Mouse (Mus musculus) erythroblast, embryonic 14.5 days (primary cell): Measurements from ENCODE around the gene Tenm2.

Source experiments
- GATA1 ChIP-seq: IDR thresholded peaks from 2 replicates; pipeline ENCODE4 v1.6.1; 2012; ENCODE audit warnings: low read length, inconsistent platforms, mixed read lengths
- TAL1 ChIP-seq: IDR thresholded peaks from 3 replicates; pipeline ENCODE4 v1.6.1; 2012; ENCODE audit warnings: low read length, inconsistent platforms, mixed read lengths

DNA sequence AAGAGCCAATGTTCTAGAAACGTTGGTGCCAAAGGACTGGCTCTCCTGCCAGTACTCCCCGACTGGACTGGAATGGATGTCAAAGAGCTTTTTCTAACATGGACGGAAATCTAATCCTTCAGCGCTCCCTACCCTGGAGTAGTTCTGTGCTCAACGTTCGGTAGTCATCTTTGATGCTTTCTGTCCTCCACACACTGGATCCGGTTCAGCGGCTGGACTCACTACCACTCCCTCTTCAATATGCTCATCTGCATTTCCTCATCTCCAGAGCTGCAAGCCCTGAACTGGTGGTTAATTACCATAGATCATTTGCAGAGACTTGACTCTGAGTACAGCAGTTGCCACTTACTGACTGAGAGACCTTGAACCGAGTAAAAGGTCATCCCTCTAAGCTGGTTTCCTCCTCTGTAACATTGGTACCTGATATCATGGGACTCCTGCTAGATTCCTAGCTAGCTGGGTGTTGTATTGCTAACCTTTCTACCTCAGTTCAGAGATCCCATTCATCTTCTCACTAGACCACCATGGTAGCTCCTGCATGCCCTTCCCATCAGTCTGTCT, 698.1 kb downstream of the Tenm2 start:
- TF ChIP-seq GATA1 (no peak), TAL1 (no peak)
